Comparison of ENCODE assay signal across 19 mouse cellular contexts in the genomic region with DNA sequence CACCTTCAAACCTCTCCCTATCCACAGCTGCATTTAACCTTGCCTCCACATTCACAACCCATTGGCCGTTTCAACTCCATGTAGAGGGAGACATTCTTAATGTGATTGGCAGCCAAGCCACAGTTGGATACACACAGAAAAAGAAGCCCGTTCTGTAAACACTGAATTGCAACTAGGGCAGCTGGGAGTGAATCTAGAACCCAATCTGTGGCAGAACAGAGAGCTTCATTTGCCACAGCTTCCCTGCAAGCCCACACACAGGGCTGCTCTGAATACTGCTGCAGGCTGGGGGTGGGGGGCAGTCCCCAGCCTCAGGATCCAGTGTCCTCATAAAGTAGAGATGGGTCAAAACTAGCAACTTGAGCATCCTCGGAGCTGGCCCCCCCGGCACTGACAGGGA. TPM values are rescaled to one million over a fixed set of nuclear protein-coding genes. Genes with fewer than 3 reads are reported as not detected.
A peak's percentile ranks its signal among the peaks of the same experiment; 100 is the strongest.
DNase-seq lines count a peak whose midpoint lies in the region; ATAC-seq and TF ChIP-seq lines count a peak whose summit lies in the region.
"Had no signal": no experiment of that assay in that cellular context is flagged by ENCODE, and none has a peak within 500 bp of the region (broad histone marks: within the 10 kb centered on the region; RNA-seq: fewer than 3 reads in every experiment).

No protein-coding gene starts in this region.

- no peak for TF ChIP-seq CTCF in cerebellum, adult 2 months (IDR thresholded peaks at IDR 0.05; ENCODE audit: borderline replicate concordance, insufficient read depth, low read depth, low read length)

- no peaks in the 10 kb centered on the region for H3K9me3 ChIP-seq in hindbrain, embryonic 16.5 days (ENCODE audit: control insufficient read depth, low read length)
- H3K9me3 ChIP-seq: embryonic facial prominence, embryonic 10.5 days; forebrain, embryonic 10.5 days; limb, embryonic 10.5 days had no signal

- H3K4me1 ChIP-seq in cerebellum, adult 2 months (ENCODE audit: control insufficient read depth, insufficient read depth, low read length), result peaks cover 47% of the 10 kb centered on the region
- peaks cover 55% of the 10 kb centered on the region for H3K4me1 ChIP-seq in hindbrain, embryonic 16.5 days (ENCODE audit: control insufficient read depth, insufficient read depth, low read depth, low read length)

- TF ChIP-seq POLR2A in cerebellum, adult 2 months (IDR thresholded peaks at IDR 0.05; ENCODE audit: borderline replicate concordance, insufficient read depth, low read length), result no peak

- peak in 1 of 2 experiments; percentile 37 for DNase-seq in cerebellum, adult 2 months
- no peak for DNase-seq in cerebellum, postnatal 4 days (ENCODE audit: low spot score in 2 of 2)
- DNase-seq in layer of hippocampus, adult 11-12 months (ENCODE audit: low spot score), result peak; percentile 69
- DNase-seq in layer of hippocampus, postnatal 25 days (ENCODE audit: extremely low spot score in 1 of 2, low spot score in 1 of 2), result no peak
- DNase-seq in brain, adult 2 months (ENCODE audit: low read depth, low spot score), result peak; percentile 87
- DNase-seq in thymus, postnatal 14 days, result no peak
- no peak for DNase-seq in spleen, postnatal 10 days (ENCODE audit: low spot score in 2 of 2)
- DNase-seq: adrenal gland, adult 2 months; gastrocnemius, postnatal 25 days; heart, postnatal 10 days; kidney, postnatal 36 days; spleen, adult 18-20 months had no signal

- no peak overlapping the region for H3K4me3 ChIP-seq in cerebellum, adult 2 months (replicated peaks; ENCODE audit: insufficient read depth, low read depth, low read length)
- no peak overlapping the region for H3K4me3 ChIP-seq in hindbrain, embryonic 16.5 days (ENCODE audit: low read length)
- H3K4me3 ChIP-seq: embryonic facial prominence, embryonic 10.5 days; forebrain, embryonic 10.5 days; limb, embryonic 10.5 days; myocyte had no signal

- no peaks in the 10 kb centered on the region for H3K27me3 ChIP-seq in cerebellum, adult 2 months (ENCODE audit: control insufficient read depth, insufficient read depth, low read length)
- no peaks in the 10 kb centered on the region for H3K27me3 ChIP-seq in hindbrain, embryonic 16.5 days (replicated peaks; ENCODE audit: control insufficient read depth, insufficient read depth, low read length)

- H3K4me2 ChIP-seq in hindbrain, embryonic 16.5 days (ENCODE audit: low read length), result no peak overlapping the region

- ATAC-seq in hindbrain, embryonic 16.5 days, result no peak
- ATAC-seq: intestine, embryonic 16.5 days; lung, postnatal 0 days had no signal

- H3K9ac ChIP-seq in hindbrain, embryonic 16.5 days (ENCODE audit: low read depth, low read length), result no peak overlapping the region

- WGBS in cerebellum, adult 2 months, result 40% methylated on average over 4 of the region's 4 CpGs
- WGBS in hindbrain, embryonic 16.5 days, result 63% methylated on average over 4 of the region's 4 CpGs

- peak overlapping the region; percentile 59 for H3K27ac ChIP-seq in cerebellum, adult 2 months (ENCODE audit: insufficient read depth, low read length)
- H3K27ac ChIP-seq in hindbrain, embryonic 16.5 days (ENCODE audit: low read depth, low read length), result peak overlapping the region; percentile 45; the same call in 1 of the 2 replicates
- H3K27ac ChIP-seq: embryonic facial prominence, embryonic 10.5 days; limb, embryonic 10.5 days had no signal

- H3K36me3 ChIP-seq in hindbrain, embryonic 16.5 days (ENCODE audit: control insufficient read depth, insufficient read depth, low read length), result no peaks in the 10 kb centered on the region

RNA-seq across cellular contexts. Expression of a gene that starts 4.8 kb away (rescaled TPM):
- 150 and 157 TPM in 2 replicates for polyA plus RNA-seq in cerebellum, adult 2 months (2012; rRNA removed)
- 100 to 1,000 TPM; 232 to 246 TPM for total RNA-seq in layer of hippocampus, postnatal 25 days (2021)
- 26.6 and 35.5 TPM in 2 replicates for polyA plus RNA-seq in hindbrain, embryonic 16.5 days (2015; fragmentation: Nextera tagmentation; extraction: Ambion mirVana)

RNA-seq across cellular contexts. Expression of a gene that starts 31.1 kb away (rescaled TPM):
- polyA plus RNA-seq in cerebellum, adult 2 months (2012; rRNA removed), result 32.6 and 36.5 TPM in 2 replicates
- 10 to 100 TPM; 47.4 to 49.5 TPM for total RNA-seq in layer of hippocampus, postnatal 25 days (2021)
- 7.9 and 9.7 TPM in 2 replicates for polyA plus RNA-seq in hindbrain, embryonic 16.5 days (2015; fragmentation: Nextera tagmentation; extraction: Ambion mirVana)

Comparison
In these comparisons a context has a peak if more than half of its experiments do, and no peak if none do; other contexts are left out.
1. DNase-seq: peak in layer of hippocampus, adult 11-12 months (single experiment) and brain, adult 2 months (single experiment); none in cerebellum, postnatal 4 days (0 of 2), layer of hippocampus, postnatal 25 days (0 of 2), thymus, postnatal 14 days (single experiment) and spleen, postnatal 10 days (0 of 2).